Mouse (Mus musculus): Measurements from ENCODE around the gene Adamts14. TPM values are rescaled to one million over a fixed set of nuclear protein-coding genes. Genes with fewer than 3 reads are reported as not detected.

The Adamts14 gene
- polyA plus RNA-seq, 1 experiment from 2014 or later = 0.13 TPM

DNA sequence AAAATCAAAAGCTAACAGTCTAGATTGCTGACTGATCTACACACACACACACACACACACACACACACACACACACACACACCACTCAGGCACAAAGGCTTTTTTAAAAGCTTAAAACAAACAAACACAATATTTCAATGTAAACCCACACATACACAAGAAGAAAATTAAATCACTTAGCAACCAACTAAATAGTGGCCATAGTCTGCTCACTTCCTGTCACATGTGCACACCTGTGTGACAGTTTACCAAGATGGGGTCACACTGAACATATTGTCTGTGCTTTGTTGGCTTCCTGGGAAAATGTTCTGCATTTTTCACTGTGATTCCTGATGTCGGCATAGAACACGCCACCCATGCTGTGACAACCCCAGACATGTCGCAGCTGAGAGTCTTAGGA is 41.5 kb downstream of the Adamts14 start:
- Histone ChIP-seq H3K9me3 (replicated peaks; ENCODE audit: control insufficient read depth, low read length) (no peaks in the 10 kb centered on the region), H3K4me3 (ENCODE audit: low read depth, low read length) (no peak overlapping the region), H3K27ac (ENCODE audit: low read depth, low read length) (no peak overlapping the region), H3K36me3 (ENCODE audit: control insufficient read depth, insufficient read depth, low read length) (no peaks in the 10 kb centered on the region), H3K4me2 (ENCODE audit: low read length) (no peak overlapping the region), H3K9ac (ENCODE audit: low read length) (no peak overlapping the region), H3K27me3 (replicated peaks; ENCODE audit: control insufficient read depth, insufficient read depth, low read length) (no peaks in the 10 kb centered on the region), H3K4me1 (ENCODE audit: control insufficient read depth, insufficient read depth, low read length) (no peaks in the 10 kb centered on the region)
- no peak for ATAC-seq
- DNase-seq (ENCODE audit: low spot score) = no peak
- WGBS = 87% methylated on average over 3 of the region's 3 CpGs

- no peaks in the 10 kb centered on the region for H3K9me3 ChIP-seq (replicated peaks; ENCODE audit: control insufficient read depth, low read length)
- no peak overlapping the region for H3K9ac ChIP-seq (ENCODE audit: low read length)
- no peak overlapping the region for H3K4me3 ChIP-seq (ENCODE audit: low read depth, low read length)
- DNase-seq (ENCODE audit: low spot score) (no peak), ATAC-seq (no peak)
- no peak overlapping the region for H3K4me2 ChIP-seq (ENCODE audit: low read length)
- H3K27ac ChIP-seq (ENCODE audit: low read depth, low read length) = no peak overlapping the region
- 72% methylated on average over 4 of the region's 4 CpGs for WGBS
- no peaks in the 10 kb centered on the region for H3K27me3 ChIP-seq (replicated peaks; ENCODE audit: control insufficient read depth, insufficient read depth, low read length)
- no peaks in the 10 kb centered on the region for H3K4me1 ChIP-seq (ENCODE audit: control insufficient read depth, insufficient read depth, low read length)
- no peaks in the 10 kb centered on the region for H3K36me3 ChIP-seq (ENCODE audit: control insufficient read depth, insufficient read depth, low read length)
Observed at GRCm38 (mm10) chr10:61226784-61227396, 46.3 kb downstream of the Adamts14 start.

DNA sequence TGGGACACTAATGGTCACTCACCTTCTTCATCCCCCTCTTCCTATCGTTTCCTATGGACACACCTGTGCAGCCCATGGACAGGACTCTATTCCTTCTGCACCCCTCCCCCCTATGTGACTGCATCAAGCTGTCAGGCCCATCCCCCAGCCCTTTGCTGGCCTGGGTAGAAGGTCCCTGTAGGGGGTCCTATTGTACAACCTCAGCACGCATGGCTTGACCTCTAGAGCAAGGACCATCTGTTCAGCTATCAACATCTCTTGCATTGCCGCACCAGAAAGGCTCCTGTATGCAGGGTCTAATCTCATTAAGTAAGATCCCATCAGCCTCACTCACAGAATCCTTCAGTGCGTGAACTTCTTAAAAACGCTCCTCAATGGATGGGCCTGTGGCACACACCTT is 47.5 kb downstream of the Adamts14 start:
- no peak for ATAC-seq
- Histone ChIP-seq H3K27me3 (replicated peaks; ENCODE audit: control insufficient read depth, insufficient read depth, low read length) (no peaks in the 10 kb centered on the region), H3K4me3 (ENCODE audit: low read depth, low read length) (no peak overlapping the region), H3K9me3 (replicated peaks; ENCODE audit: control insufficient read depth, low read length) (no peaks in the 10 kb centered on the region), H3K36me3 (ENCODE audit: control insufficient read depth, insufficient read depth, low read length) (no peaks in the 10 kb centered on the region), H3K4me1 (ENCODE audit: control insufficient read depth, insufficient read depth, low read length) (no peaks in the 10 kb centered on the region), H3K9ac (ENCODE audit: low read length) (no peak overlapping the region), H3K27ac (ENCODE audit: low read depth, low read length) (no peak overlapping the region), H3K4me2 (ENCODE audit: low read length) (no peak overlapping the region)
- 55% methylated on average over 5 of the region's 5 CpGs for WGBS
- no peak for DNase-seq (ENCODE audit: low spot score)

DNA sequence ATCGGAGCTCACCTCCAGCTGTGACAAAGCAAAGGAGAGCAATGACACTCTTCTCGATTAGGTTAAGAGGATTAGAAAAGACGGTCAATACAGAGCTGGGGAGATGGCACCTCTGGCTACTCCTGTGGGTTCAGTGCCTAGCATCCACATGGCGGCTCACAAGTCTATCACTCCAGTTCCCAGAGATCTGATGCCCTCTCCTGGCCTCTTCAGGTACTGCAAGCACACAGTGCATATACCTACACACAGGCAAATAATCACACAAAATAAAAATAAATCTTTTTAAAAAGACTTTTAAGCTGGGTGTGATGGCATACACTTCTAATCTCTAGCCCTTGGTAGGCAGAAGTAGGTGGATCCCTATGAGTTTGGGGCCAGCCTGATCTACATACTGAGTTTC is 53.9 kb downstream of the Adamts14 start:
- H3K4me1 ChIP-seq (ENCODE audit: control insufficient read depth, insufficient read depth, low read length) = no peaks in the 10 kb centered on the region
- no peak overlapping the region for H3K4me2 ChIP-seq (ENCODE audit: low read length)
- H3K9me3 ChIP-seq (replicated peaks; ENCODE audit: control insufficient read depth, low read length) = peaks cover 4% of the 10 kb centered on the region; the same call in 1 of the 2 replicates
- no peaks in the 10 kb centered on the region for H3K36me3 ChIP-seq (ENCODE audit: control insufficient read depth, insufficient read depth, low read length)
- no peak for DNase-seq (ENCODE audit: low spot score)
- no peak overlapping the region for H3K27ac ChIP-seq (ENCODE audit: low read depth, low read length)
- no peaks in the 10 kb centered on the region for H3K27me3 ChIP-seq (replicated peaks; ENCODE audit: control insufficient read depth, insufficient read depth, low read length)
- H3K9ac ChIP-seq (ENCODE audit: low read length) = no peak overlapping the region
- ATAC-seq = no peak
- no peak overlapping the region for H3K4me3 ChIP-seq (ENCODE audit: low read depth, low read length)
- WGBS = 90% methylated on average over 4 of the region's 4 CpGs

GRCm38 (mm10) chr10:61216163-61216562 is 57.1 kb downstream of the Adamts14 start:
- 87% methylated on average over 4 of the region's 4 CpGs for WGBS

GRCm38 (mm10) chr10:61215658-61216057 is 57.6 kb downstream of the Adamts14 start:
- DNase-seq (ENCODE audit: low spot score) (no peak), ATAC-seq (no peak)
- Histone ChIP-seq H3K9me3 (replicated peaks; ENCODE audit: control insufficient read depth, low read length) (peaks cover 4% of the 10 kb centered on the region; the same call in 1 of the 2 replicates), H3K4me1 (ENCODE audit: control insufficient read depth, insufficient read depth, low read length) (no peaks in the 10 kb centered on the region), H3K36me3 (ENCODE audit: control insufficient read depth, insufficient read depth, low read length) (no peaks in the 10 kb centered on the region), H3K27me3 (replicated peaks; ENCODE audit: control insufficient read depth, insufficient read depth, low read length) (no peaks in the 10 kb centered on the region), H3K9ac (ENCODE audit: low read length) (no peak overlapping the region), H3K4me3 (ENCODE audit: low read depth, low read length) (no peak overlapping the region), H3K27ac (ENCODE audit: low read depth, low read length) (no peak overlapping the region), H3K4me2 (ENCODE audit: low read length) (no peak overlapping the region)
- WGBS = 95% methylated on average over 6 of the region's 6 CpGs

More at GRCm38 (mm10) chr10:61216163-61216562, 57.1 kb downstream of the Adamts14 start:
- Histone ChIP-seq H3K4me2 (ENCODE audit: low read length) (no peak overlapping the region), H3K36me3 (ENCODE audit: control insufficient read depth, insufficient read depth, low read length) (no peaks in the 10 kb centered on the region), H3K4me1 (ENCODE audit: control insufficient read depth, insufficient read depth, low read length) (no peaks in the 10 kb centered on the region), H3K4me3 (ENCODE audit: low read depth, low read length) (no peak overlapping the region), H3K27ac (ENCODE audit: low read depth, low read length) (no peak overlapping the region), H3K27me3 (replicated peaks; ENCODE audit: control insufficient read depth, insufficient read depth, low read length) (no peaks in the 10 kb centered on the region), H3K9ac (ENCODE audit: low read length) (no peak overlapping the region), H3K9me3 (replicated peaks; ENCODE audit: control insufficient read depth, low read length) (peaks cover 4% of the 10 kb centered on the region; the same call in 1 of the 2 replicates)
- ATAC-seq = no peak
- no peak for DNase-seq (ENCODE audit: low spot score)

- Histone ChIP-seq H3K36me3 (ENCODE audit: control insufficient read depth, insufficient read depth, low read length) (no peaks in the 10 kb centered on the region), H3K4me2 (ENCODE audit: low read length) (no peak overlapping the region), H3K9me3 (replicated peaks; ENCODE audit: control insufficient read depth, low read length) (no peaks in the 10 kb centered on the region), H3K4me1 (ENCODE audit: control insufficient read depth, insufficient read depth, low read length) (no peaks in the 10 kb centered on the region), H3K27ac (ENCODE audit: low read depth, low read length) (no peak overlapping the region), H3K9ac (ENCODE audit: low read length) (no peak overlapping the region), H3K4me3 (ENCODE audit: low read depth, low read length) (no peak overlapping the region), H3K27me3 (replicated peaks; ENCODE audit: control insufficient read depth, insufficient read depth, low read length) (no peaks in the 10 kb centered on the region)
- ATAC-seq (no peak), DNase-seq (ENCODE audit: low spot score) (no peak)
- 6% methylated on average over 10 of the region's 11 CpGs for whole genome bisulfite sequencing
Observed at GRCm38 (mm10) chr10:61212817-61213216, 60.4 kb downstream of the Adamts14 start.

DNA sequence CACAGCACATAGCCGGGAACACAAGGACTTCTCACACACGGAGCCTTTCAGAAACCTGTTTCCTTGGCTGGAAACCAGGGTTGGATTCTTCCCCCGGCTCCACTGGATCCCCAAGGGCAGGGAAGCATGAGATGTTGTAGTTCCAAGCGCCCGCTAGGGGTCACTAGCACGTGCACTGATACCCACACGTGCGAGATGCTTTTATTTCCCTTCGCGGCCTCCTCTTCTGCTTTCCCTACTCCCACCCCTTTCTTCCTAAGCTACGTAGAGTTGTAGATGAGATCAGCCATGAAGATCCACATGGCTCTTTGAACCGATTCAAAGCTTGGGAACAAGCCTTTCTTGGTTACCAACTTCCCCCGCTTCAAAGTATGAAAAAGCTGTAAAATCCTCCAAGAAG is 61.5 kb downstream of the Adamts14 start:
- ATAC-seq (0 out of 2 replicates have a peak, but pooled peaks have one; percentile 34), DNase-seq (ENCODE audit: low spot score) (peak; percentile 87)
- H3K27me3 ChIP-seq (replicated peaks; ENCODE audit: control insufficient read depth, insufficient read depth, low read length) = no peaks in the 10 kb centered on the region

GRCm38 (mm10) chr10:61211105-61211504 is 62.1 kb downstream of the Adamts14 start:
- Histone ChIP-seq H3K9ac (ENCODE audit: low read length) (no peak overlapping the region), H3K9me3 (replicated peaks; ENCODE audit: control insufficient read depth, low read length) (no peaks in the 10 kb centered on the region), H3K27me3 (replicated peaks; ENCODE audit: control insufficient read depth, insufficient read depth, low read length) (no peaks in the 10 kb centered on the region), H3K4me2 (ENCODE audit: low read length) (no peak overlapping the region), H3K27ac (ENCODE audit: low read depth, low read length) (no peak overlapping the region), H3K36me3 (ENCODE audit: control insufficient read depth, insufficient read depth, low read length) (no peaks in the 10 kb centered on the region), H3K4me3 (ENCODE audit: low read depth, low read length) (no peak overlapping the region), H3K4me1 (ENCODE audit: control insufficient read depth, insufficient read depth, low read length) (no peaks in the 10 kb centered on the region)
- no peak for ATAC-seq
- DNase-seq (ENCODE audit: low spot score) = no peak
- 79% methylated on average over 4 of the region's 4 CpGs for WGBS

More for the DNA sequence above, 61.5 kb downstream of the Adamts14 start:
- WGBS = 9% methylated on average over 13 of the region's 13 CpGs
- Histone ChIP-seq H3K36me3 (ENCODE audit: control insufficient read depth, insufficient read depth, low read length) (no peaks in the 10 kb centered on the region), H3K27ac (ENCODE audit: low read depth, low read length) (no peak overlapping the region), H3K4me2 (ENCODE audit: low read length) (no peak overlapping the region), H3K9me3 (replicated peaks; ENCODE audit: control insufficient read depth, low read length) (no peaks in the 10 kb centered on the region), H3K4me1 (ENCODE audit: control insufficient read depth, insufficient read depth, low read length) (no peaks in the 10 kb centered on the region), H3K9ac (ENCODE audit: low read length) (no peak overlapping the region), H3K4me3 (ENCODE audit: low read depth, low read length) (no peak overlapping the region)

Data from forebrain, embryonic 14.5 days (tissue).